Mouse (Mus musculus) hindbrain, embryonic 10.5 days (tissue): Measurements from ENCODE around the gene Kcnip1. TPM values are rescaled to one million over a fixed set of nuclear protein-coding genes. Genes with fewer than 3 reads are reported as not detected.

Experiments
- DNase-seq: peaks from one replicate; pipeline ENCODE4 v3.0.0-alpha.2; 2017; ENCODE audit warnings: low spot score
- H3K27ac ChIP-seq: fragments of 300-500 bp; sonication (generic); 2 replicates; pipeline ENCODE4 v1.5.1; 2016; ENCODE audit warnings: mild to moderate bottlenecking, moderate library complexity
- H3K27me3 ChIP-seq: fragments of 300-500 bp; sonication (generic); 2 replicates; pipeline ENCODE4 v1.6.1; 2016; ENCODE audit warnings: mild to moderate bottlenecking; ENCODE audit not compliant: poor library complexity, insufficient read depth, severe bottlenecking
- H3K36me3 ChIP-seq: fragments of 300-500 bp; sonication (generic); 2 replicates; pipeline ENCODE4 v1.6.1; 2016; ENCODE audit warnings: mild to moderate bottlenecking, moderate library complexity
- H3K4me1 ChIP-seq: fragments of 300-500 bp; sonication (generic); replicated peaks from 2 replicates; pipeline ENCODE4 v1.6.1; 2016; ENCODE audit warnings: mild to moderate bottlenecking
- H3K4me3 ChIP-seq: fragments of 300-500 bp; sonication (generic); 2 replicates; pipeline ENCODE4 v1.5.1; 2016; ENCODE audit warnings: mild to moderate bottlenecking, moderate library complexity
- H3K9me3 ChIP-seq: fragments of 300-500 bp; sonication (generic); 2 replicates; pipeline ENCODE4 v1.6.1; 2016; ENCODE audit warnings: mild to moderate bottlenecking, moderate library complexity
- WGBS: fragments of 180-500 bp; shearing (Covaris S2); methylation state at CpG from one replicate; pipeline ENCODE4 v1.1.7; 2016; 5-methylcytosine and 5-hydroxymethylcytosine counted together
- polyA plus RNA-seq: library from polyadenylated mRNA; unstranded; fragments of >200 nt; fragmentation: Nextera tagmentation; extraction: Ambion mirVana; gene quantifications from 2 replicates; pipeline ENCODE4 v1.2.1, GENCODE M21; 2016

Kcnip1 gene
- polyA plus RNA-seq, 1 experiment from 2014 or later = 9.5 TPM

DNA sequence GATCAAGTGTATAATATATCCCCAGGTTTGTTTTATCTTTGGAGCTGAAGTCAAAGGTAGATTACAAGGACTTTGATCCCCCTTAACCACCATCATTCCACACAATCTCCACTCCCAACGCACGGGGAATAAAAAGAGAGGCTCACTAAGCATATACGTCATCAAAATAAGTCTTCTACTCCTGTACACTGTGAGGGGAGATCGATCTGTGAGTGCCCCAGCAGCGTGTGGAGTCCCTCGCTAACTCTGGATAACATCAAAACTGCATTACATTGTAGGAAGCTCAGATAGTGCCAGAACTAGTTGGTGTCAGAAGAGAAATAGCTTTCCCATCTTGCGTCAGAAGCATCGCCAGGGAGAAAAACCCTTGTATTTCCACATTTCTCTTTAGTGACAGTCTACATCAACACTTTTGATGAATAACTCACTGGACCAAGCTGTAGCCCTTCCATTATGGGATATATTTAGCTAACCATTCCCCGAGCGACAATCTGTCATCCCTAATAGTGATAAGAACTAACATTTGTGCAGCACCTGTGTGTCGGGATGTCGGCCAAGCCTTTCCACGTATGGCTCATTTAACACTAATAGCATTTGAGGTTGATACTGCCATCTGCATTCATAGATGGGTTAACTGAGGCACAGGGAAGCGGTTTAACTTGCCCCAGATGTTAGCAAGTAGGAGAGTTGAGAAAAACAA, 18.5 kb downstream of the Kcnip1 start:
- H3K27me3 ChIP-seq = no peaks in the 10 kb centered on the region
- H3K36me3 ChIP-seq = no peaks in the 10 kb centered on the region
- H3K4me1 ChIP-seq = no peaks in the 10 kb centered on the region
- H3K27ac ChIP-seq = no peak overlapping the region
- no peaks in the 10 kb centered on the region for H3K9me3 ChIP-seq
- no peak for DNase-seq
- WGBS = 92% methylated on average over 14 of the region's 14 CpGs
- no peak overlapping the region for H3K4me3 ChIP-seq

DNA sequence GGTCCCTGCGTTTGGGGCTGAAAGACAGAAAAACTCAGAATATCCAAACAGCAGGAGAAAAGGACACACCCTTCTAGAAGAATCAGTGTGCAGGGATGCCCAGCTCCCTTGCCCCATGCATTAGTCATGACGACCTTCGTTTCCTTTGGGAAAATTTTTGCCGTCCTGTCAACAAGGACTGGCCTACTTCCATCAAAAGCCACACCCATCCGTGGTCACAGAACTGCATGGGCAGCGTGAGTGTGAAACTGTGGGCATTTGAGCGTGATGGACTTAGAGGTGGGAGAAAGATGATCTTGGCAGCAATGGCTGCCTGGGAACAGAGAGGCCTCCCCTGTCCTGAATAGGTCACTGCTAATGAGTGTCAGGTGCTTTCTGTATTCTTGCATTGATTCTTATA, 20.8 kb downstream of the Kcnip1 start:
- Histone ChIP-seq H3K27me3 (no peaks in the 10 kb centered on the region), H3K27ac (no peak overlapping the region), H3K4me3 (no peak overlapping the region), H3K9me3 (no peaks in the 10 kb centered on the region), H3K36me3 (no peaks in the 10 kb centered on the region), H3K4me1 (no peaks in the 10 kb centered on the region)
- no peak for DNase-seq
- WGBS = 85% methylated on average over 7 of the region's 7 CpGs

DNA sequence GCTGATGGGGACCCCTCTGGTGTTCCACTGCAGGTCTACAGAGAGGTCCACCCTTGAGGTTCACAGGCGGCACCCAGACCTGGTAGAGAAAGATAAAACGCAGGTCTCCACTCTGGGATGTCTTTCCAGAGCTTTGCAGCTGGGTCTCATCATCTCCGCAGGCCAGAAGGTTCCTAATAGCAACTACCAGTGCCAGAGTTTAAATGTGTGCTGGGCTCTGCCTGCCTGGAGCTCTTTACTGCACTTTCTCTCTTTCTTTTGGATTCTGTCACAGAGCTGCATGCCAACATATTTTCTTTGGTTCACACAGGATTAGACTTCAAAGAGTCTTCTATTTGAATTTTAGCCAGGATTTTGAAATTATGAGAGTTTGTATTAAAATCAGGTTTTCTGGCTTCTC, 23.8 kb downstream of the Kcnip1 start:
- Histone ChIP-seq H3K27me3 (no peaks in the 10 kb centered on the region), H3K9me3 (no peaks in the 10 kb centered on the region), H3K4me3 (no peak overlapping the region), H3K4me1 (no peaks in the 10 kb centered on the region), H3K36me3 (no peaks in the 10 kb centered on the region), H3K27ac (no peak overlapping the region)
- no peak for DNase-seq
- 91% methylated on average over 3 of the region's 3 CpGs for WGBS

DNA sequence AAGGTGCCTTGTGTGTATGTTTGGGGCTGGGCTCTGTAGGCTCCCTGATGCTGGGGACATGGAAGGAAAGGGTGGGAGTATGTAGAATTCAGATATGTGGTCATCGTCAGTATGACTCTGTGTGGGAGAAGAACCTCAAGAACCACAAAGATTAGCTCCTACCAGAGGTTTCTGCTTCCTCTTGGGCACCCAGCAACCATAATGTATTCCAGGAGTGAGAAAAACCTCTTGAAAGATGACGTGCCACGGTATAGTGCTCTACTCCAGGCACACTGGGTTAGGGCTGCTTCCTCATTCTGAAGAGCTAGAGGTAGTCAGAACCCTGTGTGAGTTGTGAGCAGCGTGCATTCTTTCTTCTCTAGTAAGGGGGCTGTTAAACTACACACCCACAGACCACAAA, 25.2 kb downstream of the Kcnip1 start:
- no peaks in the 10 kb centered on the region for H3K27me3 ChIP-seq
- DNase-seq = no peak
- H3K36me3 ChIP-seq = no peaks in the 10 kb centered on the region
- no peak overlapping the region for H3K27ac ChIP-seq
- WGBS = 86% methylated on average over 4 of the region's 4 CpGs
- no peaks in the 10 kb centered on the region for H3K9me3 ChIP-seq
- H3K4me3 ChIP-seq = no peak overlapping the region
- peaks cover 8% of the 10 kb centered on the region for H3K4me1 ChIP-seq

DNA sequence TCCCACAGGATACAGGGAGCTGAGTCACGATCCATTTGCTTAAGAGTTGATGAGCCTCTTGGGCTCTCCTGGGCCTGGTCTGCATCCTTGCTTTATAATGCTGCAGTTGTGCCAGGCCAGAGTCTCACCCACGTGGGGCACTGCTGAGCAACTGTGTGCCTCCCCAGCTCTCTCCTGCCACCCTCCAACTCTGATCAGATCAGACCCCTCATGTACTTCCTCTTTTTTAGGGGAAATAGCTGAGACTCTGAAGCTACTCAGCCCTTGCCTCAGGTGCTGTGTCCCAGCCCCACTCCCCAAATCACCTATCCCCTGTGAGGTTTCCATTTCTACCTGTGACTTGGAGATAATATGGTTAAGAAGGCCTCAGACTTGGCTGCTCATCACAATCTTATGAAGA, 27.6 kb downstream of the Kcnip1 start:
- WGBS = 60% methylated on average over 2 of the region's 2 CpGs
- H3K27ac ChIP-seq = no peak overlapping the region
- no peak for DNase-seq
- H3K4me1 ChIP-seq = peaks cover 13% of the 10 kb centered on the region
- no peaks in the 10 kb centered on the region for H3K36me3 ChIP-seq
- H3K4me3 ChIP-seq = no peak overlapping the region
- H3K9me3 ChIP-seq = no peaks in the 10 kb centered on the region
- H3K27me3 ChIP-seq = no peaks in the 10 kb centered on the region

DNA sequence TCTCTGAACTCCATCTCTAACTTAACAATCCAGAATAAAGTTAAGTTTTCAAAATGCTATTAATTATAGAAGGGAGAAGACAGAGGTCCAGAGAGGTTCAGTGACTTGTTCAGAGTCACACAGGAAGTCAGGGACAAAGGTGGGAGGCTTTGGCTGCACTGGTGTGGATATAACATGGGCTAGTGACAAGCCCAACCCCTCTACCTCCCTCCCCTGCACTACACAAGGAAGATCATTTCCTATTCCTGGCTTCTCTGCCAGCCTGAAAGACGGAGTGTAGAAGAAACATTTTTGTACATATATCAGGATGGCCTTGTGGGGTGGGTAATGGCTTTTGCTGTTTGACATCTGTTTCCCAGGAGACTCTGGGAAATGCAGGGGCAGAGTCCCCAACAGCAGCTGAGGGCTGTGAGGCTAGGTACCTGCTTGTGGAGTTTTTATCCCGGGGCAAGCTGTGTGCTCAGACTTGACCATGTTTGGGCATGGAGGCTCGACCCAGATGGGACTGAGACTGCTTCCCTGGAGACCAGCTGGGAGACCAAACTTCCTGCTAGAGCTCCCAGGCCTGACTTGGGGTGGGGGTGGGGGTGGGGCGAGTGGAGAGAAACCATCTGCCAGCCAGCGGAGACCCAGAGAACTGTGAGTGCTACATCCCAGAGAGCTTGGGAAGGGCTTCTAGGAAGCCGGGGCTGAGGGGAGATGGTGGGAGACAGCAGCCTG, 30.1 kb downstream of the Kcnip1 start, which contains the start of gene Kcnmb1:
Gene Kcnmb1, plus strand, starts transcription at position 326 of the 720 bp plus-strand sequence.
- no peak within 1 kb of the TSS for H3K4me3 ChIP-seq
- H3K27ac ChIP-seq = peak within 1 kb of the TSS; percentile 53; the same call in 1 of the 2 replicates
- H3K36me3 ChIP-seq = no peaks in the 10 kb centered on the region
- H3K27me3 ChIP-seq = no peaks in the 10 kb centered on the region
- no peaks in the 10 kb centered on the region for H3K9me3 ChIP-seq
- DNase-seq = peak; percentile 21
- H3K4me1 ChIP-seq = peaks cover 13% of the 10 kb centered on the region
- 52% methylated on average over 6 of the region's 6 CpGs for WGBS

DNA sequence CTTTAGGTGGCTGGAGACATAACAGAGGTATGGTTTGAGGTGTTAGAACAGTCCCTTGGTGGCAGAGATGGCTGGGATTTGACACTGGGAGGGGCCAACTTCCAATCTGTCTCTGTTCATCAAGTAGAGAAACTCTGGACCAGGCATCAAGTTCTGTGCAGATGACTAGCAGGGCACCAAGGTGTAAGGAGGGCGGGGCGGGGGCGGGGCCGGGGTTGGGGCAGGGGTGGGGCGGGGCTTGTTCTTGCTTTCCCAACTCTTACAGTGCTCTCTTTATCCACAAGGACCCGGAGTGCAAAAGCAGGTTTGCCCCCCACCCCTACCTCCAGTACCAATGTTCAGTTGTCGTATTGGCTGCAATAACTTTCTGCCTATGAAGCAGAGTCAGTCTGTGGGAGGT, 30.8 kb downstream of the Kcnip1 start:
- Histone ChIP-seq H3K9me3 (no peaks in the 10 kb centered on the region), H3K27ac (no peak overlapping the region), H3K36me3 (no peaks in the 10 kb centered on the region), H3K4me3 (no peak overlapping the region), H3K4me1 (peaks cover 13% of the 10 kb centered on the region), H3K27me3 (no peaks in the 10 kb centered on the region)
- WGBS = 48% methylated on average over 7 of the region's 7 CpGs
- DNase-seq = no peak

DNA sequence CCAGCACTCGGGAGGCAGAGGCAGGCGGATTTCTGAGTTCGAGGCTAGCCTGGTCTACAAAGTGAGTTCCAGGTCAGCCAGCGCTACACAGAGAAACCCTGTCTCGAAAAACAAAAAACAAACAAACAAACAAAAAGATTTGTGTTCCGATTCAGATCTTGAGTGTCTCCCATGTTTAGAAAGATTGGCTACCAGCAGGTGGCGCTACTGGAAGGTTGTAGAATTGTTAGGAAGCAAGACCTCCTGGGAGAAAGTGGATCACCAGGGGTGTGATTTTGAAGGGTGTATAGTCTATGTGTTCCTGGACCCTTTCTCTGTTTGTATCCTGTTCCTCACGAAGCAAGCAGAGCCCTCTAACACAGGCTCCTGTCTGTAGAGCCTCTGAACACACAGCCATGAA, 34.2 kb downstream of the Kcnip1 start:
- peak; percentile 17 for DNase-seq
- H3K36me3 ChIP-seq = no peaks in the 10 kb centered on the region
- no peak overlapping the region for H3K27ac ChIP-seq
- WGBS = 85% methylated on average over 8 of the region's 8 CpGs
- H3K4me1 ChIP-seq = peaks cover 13% of the 10 kb centered on the region
- H3K27me3 ChIP-seq = no peaks in the 10 kb centered on the region
- H3K9me3 ChIP-seq = no peaks in the 10 kb centered on the region
- no peak overlapping the region for H3K4me3 ChIP-seq

DNA sequence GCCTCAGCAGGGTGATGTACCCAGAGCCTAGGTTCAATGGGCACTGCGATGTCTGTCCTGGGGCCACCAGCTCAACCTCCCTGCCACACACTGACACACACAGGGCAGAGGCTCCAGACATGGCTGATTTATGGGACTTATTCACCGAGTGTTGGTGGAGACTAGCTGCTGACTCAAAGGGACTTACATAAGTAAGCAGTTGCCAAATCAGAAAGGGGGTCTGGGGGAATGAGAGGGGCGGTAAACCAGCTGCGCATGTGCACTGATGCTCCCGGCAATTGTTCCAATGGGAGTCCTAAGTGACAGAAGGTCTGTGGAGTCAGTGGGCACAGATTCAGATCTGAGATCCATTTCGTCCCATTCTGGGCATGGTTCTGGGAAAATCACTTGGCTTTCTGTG, 35.4 kb downstream of the Kcnip1 start:
- WGBS = 87% methylated on average over 6 of the region's 6 CpGs
- no peaks in the 10 kb centered on the region for H3K9me3 ChIP-seq
- no peak for DNase-seq
- H3K36me3 ChIP-seq = no peaks in the 10 kb centered on the region
- H3K27me3 ChIP-seq = no peaks in the 10 kb centered on the region
- peaks cover 4% of the 10 kb centered on the region for H3K4me1 ChIP-seq
- no peak overlapping the region for H3K27ac ChIP-seq
- H3K4me3 ChIP-seq = no peak overlapping the region

DNA sequence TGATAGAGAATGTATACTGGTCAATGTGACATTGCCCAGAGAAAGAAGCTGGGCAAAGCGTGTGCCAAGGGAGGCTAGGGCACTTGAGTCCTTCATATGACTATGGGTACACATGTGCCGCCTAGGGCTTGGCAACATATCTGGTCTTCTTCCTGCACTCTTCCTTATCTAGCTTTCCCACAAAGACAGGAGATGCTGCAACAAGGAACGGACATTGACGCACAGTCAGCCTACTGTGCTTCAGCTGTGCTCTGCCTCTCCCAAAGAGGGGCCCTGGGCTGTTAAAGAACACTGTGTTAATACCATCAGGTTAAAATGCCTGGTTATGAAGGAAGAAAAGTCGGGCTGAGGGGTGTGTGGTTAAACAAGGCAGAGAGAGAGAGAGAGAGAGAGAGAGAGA, 36.3 kb downstream of the Kcnip1 start:
- H3K27ac ChIP-seq = no peak overlapping the region

DNA sequence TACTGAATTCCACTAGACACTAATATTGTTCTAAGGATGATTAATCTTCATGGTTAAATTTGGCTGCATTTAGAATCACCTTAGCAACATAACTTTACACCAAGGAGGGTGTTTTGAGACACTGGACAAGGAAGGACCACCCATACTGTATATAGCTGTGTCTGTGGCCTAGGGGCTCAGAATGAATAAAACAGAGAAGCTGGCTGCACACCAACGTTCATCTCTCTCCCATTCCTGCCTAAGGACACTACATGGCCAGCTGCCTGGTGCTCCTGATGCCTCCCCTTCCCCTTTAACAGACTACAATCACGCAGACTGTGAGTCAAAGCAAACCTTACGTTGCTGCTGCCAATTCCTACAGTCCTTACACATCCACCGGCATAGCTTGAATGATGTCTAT, 37.0 kb downstream of the Kcnip1 start:
- no peaks in the 10 kb centered on the region for H3K36me3 ChIP-seq
- H3K27ac ChIP-seq = no peak overlapping the region
- 79% methylated on average over 4 of the region's 4 CpGs for WGBS
- H3K4me3 ChIP-seq = no peak overlapping the region
- peaks cover 8% of the 10 kb centered on the region for H3K4me1 ChIP-seq
- no peak for DNase-seq
- H3K27me3 ChIP-seq = no peaks in the 10 kb centered on the region
- no peaks in the 10 kb centered on the region for H3K9me3 ChIP-seq

More for the DNA sequence above, 36.3 kb downstream of the Kcnip1 start:
- no peak for DNase-seq
- no peaks in the 10 kb centered on the region for H3K27me3 ChIP-seq
- 85% methylated on average over 5 of the region's 5 CpGs for WGBS
- no peak overlapping the region for H3K4me3 ChIP-seq
- 0 out of 2 replicates have a peak, but pooled peaks cover 4% of the 10 kb centered on the region for H3K4me1 ChIP-seq
- no peaks in the 10 kb centered on the region for H3K9me3 ChIP-seq
- no peaks in the 10 kb centered on the region for H3K36me3 ChIP-seq

DNA sequence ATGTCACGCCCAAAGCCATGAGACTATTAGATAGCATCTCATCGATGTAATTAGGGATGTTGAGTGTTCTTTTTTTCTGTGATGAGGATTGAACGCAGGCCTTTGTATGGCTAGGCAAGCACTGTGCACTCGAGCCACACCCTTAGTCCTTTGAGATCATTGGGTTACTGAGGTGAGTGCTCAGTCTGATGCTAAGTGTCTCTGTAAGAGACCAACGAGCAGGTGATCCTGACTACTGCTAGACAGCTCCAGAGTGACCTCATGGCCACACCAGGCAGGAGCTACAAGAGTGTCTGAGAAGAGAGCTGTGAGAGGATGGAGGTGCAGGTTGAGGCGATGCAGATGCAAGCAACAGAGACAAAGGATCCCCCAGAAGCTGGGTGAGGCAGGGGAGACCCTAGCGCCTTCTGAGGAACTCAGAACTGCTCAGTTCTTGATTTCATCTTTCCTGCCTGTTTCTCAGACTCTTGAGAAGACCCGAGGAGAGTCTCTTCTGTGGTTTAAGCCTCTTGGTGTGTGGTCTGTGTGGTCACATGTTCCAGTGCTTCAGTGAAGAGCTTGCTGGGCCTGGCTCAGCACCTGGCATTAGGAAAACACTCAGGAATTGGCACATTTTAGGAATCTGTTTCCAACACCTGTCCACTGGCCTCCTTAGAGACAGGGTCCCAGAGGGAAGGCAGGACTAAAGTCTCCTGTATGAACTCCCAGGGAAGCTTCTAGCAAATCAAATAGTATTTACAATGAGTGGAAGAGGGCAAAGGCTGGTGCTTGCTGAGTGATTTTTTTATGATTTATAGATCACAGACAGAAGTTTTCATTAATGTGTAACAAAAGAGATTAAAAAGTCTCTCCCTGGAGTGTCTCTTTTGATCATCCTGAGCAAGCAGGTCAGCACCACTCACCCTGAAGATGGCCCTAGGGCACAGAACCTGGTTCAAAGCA, 41.0 kb downstream of the Kcnip1 start:
- 86% methylated on average over 8 of the region's 8 CpGs for WGBS
- no peak overlapping the region for H3K4me3 ChIP-seq
- peaks cover 8% of the 10 kb centered on the region for H3K4me1 ChIP-seq
- H3K27me3 ChIP-seq = no peaks in the 10 kb centered on the region
- H3K27ac ChIP-seq = no peak overlapping the region
- no peaks in the 10 kb centered on the region for H3K36me3 ChIP-seq
- H3K9me3 ChIP-seq = no peaks in the 10 kb centered on the region
- no peak for DNase-seq
